Mouse (Mus musculus) stomach, embryonic 15.5 days (tissue): Measurements from ENCODE around the gene Mff. TPM values are rescaled to one million over a fixed set of nuclear protein-coding genes. Genes with fewer than 3 reads are reported as not detected.

Experiments used
- ATAC-seq: fragments of 200-750 bp; cut with Nextera tagmentation; 2 replicates; pipeline ENCODE4 v1.8.0; 2017; ENCODE audit warnings: low read depth, moderate number of reproducible peaks, moderate TSS enrichment; ENCODE audit not compliant: insufficient read depth, low FRiP score
- H3K27ac ChIP-seq: fragments of 300-500 bp; sonication (generic); 2 replicates; pipeline ENCODE4 v1.5.1; 2015; ENCODE audit warnings: mild to moderate bottlenecking, inconsistent platforms
- H3K27me3 ChIP-seq: fragments of 300-500 bp; sonication (generic); replicated peaks from 2 replicates; pipeline ENCODE4 v1.6.1; 2015; ENCODE audit warnings: inconsistent platforms
- H3K36me3 ChIP-seq: fragments of 300-500 bp; sonication (generic); 2 replicates; pipeline ENCODE4 v1.6.1; 2015; ENCODE audit warnings: inconsistent platforms
- H3K4me1 ChIP-seq: fragments of 300-500 bp; sonication (generic); 2 replicates; pipeline ENCODE4 v1.6.1; 2015; ENCODE audit warnings: inconsistent platforms
- H3K4me2 ChIP-seq: fragments of 300-500 bp; sonication (generic); 2 replicates; pipeline ENCODE4 v1.6.1; 2015; ENCODE audit warnings: mild to moderate bottlenecking, inconsistent platforms
- H3K4me3 ChIP-seq: fragments of 300-500 bp; sonication (generic); replicated peaks from 2 replicates; pipeline ENCODE4 v1.5.1; 2015; ENCODE audit warnings: inconsistent platforms
- H3K9ac ChIP-seq: fragments of 300-500 bp; sonication (generic); 2 replicates; pipeline ENCODE4 v1.6.1; 2015; ENCODE audit warnings: inconsistent platforms
- H3K9me3 ChIP-seq: fragments of 300-500 bp; sonication (generic); 2 replicates; pipeline ENCODE4 v1.6.1; 2016; ENCODE audit warnings: inconsistent platforms
- whole genome bisulfite sequencing: fragments of 180-500 bp; shearing (Covaris S2); methylation state at CpG from one replicate; pipeline ENCODE4 v1.1.7; 2015; 5-methylcytosine and 5-hydroxymethylcytosine counted together
- polyA plus RNA-seq: library from polyadenylated mRNA; unstranded; fragments of >200 nt; fragmentation: Nextera tagmentation; extraction: Ambion mirVana; gene quantifications from 2 replicates; pipeline ENCODE4 v1.2.1, GENCODE M21; 2015

The Mff gene
- 175 and 178 TPM in 2 replicates for polyA plus RNA-seq

DNA sequence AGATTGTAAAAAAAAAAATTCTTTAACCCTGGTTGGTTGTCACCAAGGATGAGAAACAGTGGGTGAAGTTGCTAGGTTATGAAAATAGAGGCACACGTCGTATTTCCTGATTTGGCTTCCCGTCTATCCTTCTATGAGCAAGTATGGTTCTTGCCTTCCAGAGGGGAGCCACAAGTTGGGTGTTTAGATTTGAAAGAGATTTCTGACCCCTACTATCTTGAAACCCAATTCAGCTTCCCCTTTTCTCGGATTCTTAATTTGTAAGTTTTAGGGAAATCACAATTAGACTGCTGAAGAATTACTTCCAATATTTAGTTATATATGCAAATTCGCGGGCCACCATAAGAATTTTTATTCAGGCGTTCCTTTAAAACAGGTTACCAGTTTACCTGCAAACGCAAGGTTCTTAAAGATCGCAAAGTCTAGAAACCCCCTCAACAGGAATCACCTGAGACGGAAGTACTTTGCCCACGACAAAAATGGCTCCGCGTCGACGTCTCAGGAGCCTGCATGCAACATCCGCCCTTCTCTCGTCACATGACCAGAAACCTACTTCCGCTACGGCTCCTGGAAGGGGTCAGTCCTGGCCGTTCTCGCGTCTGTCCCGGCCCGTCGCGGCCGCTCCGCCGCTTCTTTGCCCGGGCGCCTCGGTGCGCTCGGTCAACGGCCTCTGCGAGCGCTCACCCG is at the start of gene Mff:
TSS of gene Mff (plus strand) at position 552 of the 687 bp plus-strand sequence.
- H3K4me1 ChIP-seq = peaks cover 10% of the 10 kb centered on the region; the same call in 1 of the 2 replicates
- H3K4me2 ChIP-seq = peak within 1 kb of the TSS; percentile 87
- peak within 1 kb of the TSS; percentile 98 for H3K9ac ChIP-seq
- peak within 1 kb of the TSS; percentile 78; the same call in 1 of the 2 replicates for H3K27ac ChIP-seq
- H3K27me3 ChIP-seq = peaks cover 3% of the 10 kb centered on the region; the same call in 1 of the 2 replicates
- peak within 1 kb of the TSS; percentile 93 for H3K4me3 ChIP-seq
- ATAC-seq = peak; percentile 99
- peaks cover 4% of the 10 kb centered on the region; the same call in 1 of the 2 replicates for H3K36me3 ChIP-seq
- WGBS = 9% methylated on average over 38 of the region's 38 CpGs
- H3K9me3 ChIP-seq = no peaks in the 10 kb centered on the region

- H3K27me3 ChIP-seq = no peaks in the 10 kb centered on the region
- H3K9ac ChIP-seq = no peak overlapping the region
- 74% methylated on average over 5 of the region's 5 CpGs for WGBS
- no peak for ATAC-seq
- H3K4me2 ChIP-seq = no peak overlapping the region
- H3K36me3 ChIP-seq = no peaks in the 10 kb centered on the region
- H3K4me3 ChIP-seq = no peak overlapping the region
- H3K9me3 ChIP-seq = no peaks in the 10 kb centered on the region
- no peaks in the 10 kb centered on the region for H3K4me1 ChIP-seq
- H3K27ac ChIP-seq = no peak overlapping the region
Observed at GRCm38 (mm10) chr1:82686328-82686727, 38.4 kb upstream of the Mff start.

DNA sequence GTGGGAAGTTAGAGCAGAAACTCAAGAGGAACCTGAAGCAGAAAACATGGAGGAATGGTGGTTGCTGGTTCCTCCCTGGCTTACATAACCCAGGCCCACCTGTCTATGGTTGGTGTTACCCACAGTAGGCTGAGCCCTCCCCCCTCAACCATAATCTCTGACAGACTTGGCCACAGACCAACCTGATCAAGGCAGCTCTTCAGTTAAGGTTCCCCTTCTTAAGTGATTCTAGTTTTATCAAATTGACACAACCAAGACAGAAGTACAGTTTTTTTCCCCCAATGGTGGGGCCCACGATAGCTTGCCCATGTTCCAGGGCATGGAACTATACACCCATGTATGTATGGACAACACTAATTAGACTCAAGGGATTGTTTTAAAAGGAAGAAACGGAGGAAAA is 37.8 kb upstream of the Mff start:
- H3K4me3 ChIP-seq = no peak overlapping the region
- H3K27ac ChIP-seq = no peak overlapping the region
- H3K4me1 ChIP-seq = no peaks in the 10 kb centered on the region
- no peaks in the 10 kb centered on the region for H3K27me3 ChIP-seq
- 79% methylated on average over 2 of the region's 2 CpGs for WGBS
- no peaks in the 10 kb centered on the region for H3K36me3 ChIP-seq
- H3K9me3 ChIP-seq = no peaks in the 10 kb centered on the region
- no peak overlapping the region for H3K4me2 ChIP-seq
- no peak overlapping the region for H3K9ac ChIP-seq
- no peak for ATAC-seq

DNA sequence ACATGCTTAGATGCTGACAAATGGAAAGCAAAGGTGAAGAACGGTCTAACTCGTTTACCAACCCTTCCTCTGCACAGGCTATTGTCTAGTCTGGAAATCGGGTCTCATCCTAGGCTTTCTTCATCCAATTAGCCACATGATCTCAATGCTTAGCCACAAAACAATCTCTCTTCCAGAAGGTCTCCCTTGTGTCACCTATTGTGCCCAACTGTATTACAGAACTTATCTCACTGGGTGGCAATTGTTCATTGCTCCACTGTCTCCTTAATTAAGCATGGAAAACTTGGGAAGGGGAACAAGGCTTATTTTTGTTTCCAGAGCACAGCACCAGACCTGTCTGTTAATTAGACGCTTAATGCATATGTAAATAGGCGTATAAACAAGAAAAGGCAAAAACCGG is 36.8 kb upstream of the Mff start:
- H3K27me3 ChIP-seq = no peaks in the 10 kb centered on the region
- H3K9ac ChIP-seq = no peak overlapping the region
- no peaks in the 10 kb centered on the region for H3K9me3 ChIP-seq
- H3K27ac ChIP-seq = no peak overlapping the region
- no peak overlapping the region for H3K4me3 ChIP-seq
- 80% methylated on average over 6 of the region's 6 CpGs for WGBS
- no peak for ATAC-seq
- no peak overlapping the region for H3K4me2 ChIP-seq
- no peaks in the 10 kb centered on the region for H3K4me1 ChIP-seq
- no peaks in the 10 kb centered on the region for H3K36me3 ChIP-seq

GRCm38 (mm10) chr1:82695915-82696314 is 28.8 kb upstream of the Mff start:
- Histone ChIP-seq H3K27ac (no peak overlapping the region), H3K9me3 (no peaks in the 10 kb centered on the region), H3K27me3 (no peaks in the 10 kb centered on the region), H3K4me1 (no peaks in the 10 kb centered on the region), H3K4me2 (no peak overlapping the region), H3K4me3 (no peak overlapping the region), H3K9ac (no peak overlapping the region), H3K36me3 (no peaks in the 10 kb centered on the region)
- ATAC-seq = no peak
- WGBS = 52% methylated on average over 3 of the region's 3 CpGs

DNA sequence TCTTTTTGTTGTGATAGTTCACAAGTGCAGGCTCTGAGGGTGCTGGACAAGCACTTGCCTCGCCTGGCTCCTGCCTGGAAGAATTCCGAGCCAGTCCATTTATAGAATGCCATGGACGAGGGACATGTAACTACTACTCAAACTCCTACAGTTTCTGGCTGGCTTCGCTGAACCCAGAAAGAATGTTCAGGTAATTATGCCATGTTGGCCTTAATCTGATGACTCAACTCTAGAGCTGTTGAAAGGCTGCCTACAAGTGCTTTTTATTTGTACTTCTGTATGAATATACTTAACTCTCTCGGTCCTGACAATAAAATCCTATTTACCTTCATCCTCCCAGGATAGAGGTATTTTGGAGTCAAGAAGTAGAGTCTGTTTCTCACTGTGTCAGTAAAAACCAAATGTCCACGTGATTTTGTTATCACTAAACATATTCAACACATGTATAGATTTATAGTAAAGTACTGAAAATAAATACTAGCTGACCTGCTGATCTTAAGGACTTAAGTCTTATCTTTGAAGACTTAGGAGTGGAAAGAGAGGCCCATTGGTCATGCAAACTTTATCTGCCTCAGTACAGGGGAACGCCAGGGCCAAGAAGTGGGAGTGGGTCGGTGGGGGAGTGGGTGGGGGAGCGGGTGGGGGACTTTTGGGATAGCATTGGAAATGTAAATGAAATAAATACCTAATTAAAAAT is 6.7 kb upstream of the Mff start:
- no peak overlapping the region for H3K4me3 ChIP-seq
- H3K9me3 ChIP-seq = no peaks in the 10 kb centered on the region
- H3K36me3 ChIP-seq = no peaks in the 10 kb centered on the region
- H3K27ac ChIP-seq = 0 out of 2 replicates have a peak overlapping the region, but pooled peaks have one; percentile 11
- 56% methylated on average over 9 of the region's 9 CpGs for WGBS
- no peak for ATAC-seq
- H3K4me1 ChIP-seq = no peaks in the 10 kb centered on the region
- no peak overlapping the region for H3K4me2 ChIP-seq
- peaks cover 3% of the 10 kb centered on the region; the same call in 1 of the 2 replicates for H3K27me3 ChIP-seq
- H3K9ac ChIP-seq = no peak overlapping the region

DNA sequence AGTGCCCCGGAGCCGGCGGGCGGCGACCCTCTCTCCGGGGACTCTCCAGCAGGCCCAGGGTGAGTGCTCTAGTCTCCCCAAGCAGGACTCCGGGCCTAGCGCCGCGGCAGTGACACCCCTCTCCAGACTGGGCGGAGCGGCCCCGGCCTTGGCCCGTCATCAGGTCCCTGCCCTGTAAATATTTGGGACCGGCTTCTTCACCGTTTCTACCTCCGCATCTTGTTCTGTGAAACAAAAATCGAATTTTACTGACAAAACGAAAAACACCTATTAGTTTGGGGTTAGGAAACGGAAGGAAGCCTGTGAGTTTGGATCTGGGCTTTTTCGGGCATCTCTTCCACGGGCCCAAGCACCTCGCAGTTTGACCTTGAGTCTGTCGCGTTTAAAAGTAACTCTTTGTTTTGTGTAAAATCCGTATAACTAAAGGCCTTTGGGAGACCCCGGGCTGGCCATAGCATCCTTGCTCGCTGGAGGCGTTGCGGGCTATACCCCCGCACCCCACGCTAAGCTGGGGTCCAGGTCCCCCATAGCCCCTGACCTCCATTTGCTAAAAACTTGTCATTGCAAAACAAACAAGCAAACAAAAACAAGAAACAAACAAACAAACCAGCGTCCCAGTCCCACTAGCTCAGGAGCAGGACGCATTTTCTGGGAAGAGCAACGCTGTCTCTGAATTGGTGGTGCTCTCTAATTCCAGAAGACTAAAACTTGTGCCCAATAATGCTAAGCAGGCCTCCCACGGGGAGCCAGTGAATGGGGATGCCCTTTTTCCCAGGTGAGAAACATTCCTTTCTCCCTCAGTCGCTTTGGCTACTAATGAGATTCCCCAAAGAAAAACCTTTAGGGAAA is 560 bp downstream of the Mff start:
- 1% methylated on average over 37 of the region's 37 CpGs for WGBS
- peak overlapping the region; percentile 78; the same call in 1 of the 2 replicates for H3K27ac ChIP-seq
- H3K9ac ChIP-seq = peak overlapping the region; percentile 98
- H3K4me2 ChIP-seq = peak overlapping the region; percentile 87
- peaks cover 9% of the 10 kb centered on the region for H3K36me3 ChIP-seq
- H3K4me1 ChIP-seq = peaks cover 10% of the 10 kb centered on the region; the same call in 1 of the 2 replicates
- H3K27me3 ChIP-seq = peaks cover 3% of the 10 kb centered on the region; the same call in 1 of the 2 replicates
- no peaks in the 10 kb centered on the region for H3K9me3 ChIP-seq
- ATAC-seq = peak; percentile 96
- H3K4me3 ChIP-seq = peak overlapping the region; percentile 93

GRCm38 (mm10) chr1:82725875-82726185 is 1.1 kb downstream of the Mff start:
- Histone ChIP-seq H3K27me3 (peaks cover 3% of the 10 kb centered on the region; the same call in 1 of the 2 replicates), H3K36me3 (peaks cover 11% of the 10 kb centered on the region), H3K9me3 (no peaks in the 10 kb centered on the region), H3K4me3 (peak overlapping the region; percentile 93), H3K9ac (peak overlapping the region; percentile 98; the same call in 1 of the 2 replicates), H3K4me1 (peaks cover 10% of the 10 kb centered on the region; the same call in 1 of the 2 replicates), H3K4me2 (peak overlapping the region; percentile 87), H3K27ac (no peak overlapping the region)
- no peak for ATAC-seq
- WGBS = 52% methylated on average over 4 of the region's 4 CpGs

DNA sequence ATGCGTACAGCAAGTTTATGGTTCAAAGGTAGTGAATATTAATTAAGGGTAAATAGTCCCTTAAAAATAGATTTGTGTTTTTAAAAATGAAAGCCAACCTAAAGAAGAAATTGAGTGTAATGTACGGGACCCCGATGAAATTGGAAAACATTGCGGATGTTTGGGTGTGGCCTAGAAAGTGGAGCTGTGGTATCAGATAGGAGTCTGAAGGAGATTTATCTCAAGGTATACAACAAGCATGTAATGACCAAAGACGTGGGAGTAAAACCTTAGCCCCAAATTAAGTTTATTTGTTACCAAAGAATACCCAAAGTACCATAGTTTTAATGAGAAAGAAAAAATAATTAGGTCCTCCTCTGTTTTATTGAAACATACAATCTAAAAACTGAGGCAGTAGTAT is 1.8 kb downstream of the Mff start:
- Histone ChIP-seq H3K9me3 (no peaks in the 10 kb centered on the region), H3K4me3 (no peak overlapping the region), H3K27ac (no peak overlapping the region), H3K27me3 (peaks cover 3% of the 10 kb centered on the region; the same call in 1 of the 2 replicates), H3K9ac (no peak overlapping the region), H3K4me1 (peaks cover 10% of the 10 kb centered on the region; the same call in 1 of the 2 replicates), H3K4me2 (no peak overlapping the region), H3K36me3 (peaks cover 17% of the 10 kb centered on the region)
- no peak for ATAC-seq
- WGBS = 82% methylated on average over 5 of the region's 5 CpGs

GRCm38 (mm10) chr1:82733357-82733756 is 8.7 kb downstream of the Mff start:
- H3K27ac ChIP-seq = no peak overlapping the region
- no peaks in the 10 kb centered on the region for H3K9me3 ChIP-seq
- H3K9ac ChIP-seq = no peak overlapping the region
- H3K4me3 ChIP-seq = no peak overlapping the region
- H3K36me3 ChIP-seq = peaks cover 32% of the 10 kb centered on the region
- no peaks in the 10 kb centered on the region for H3K4me1 ChIP-seq
- no peaks in the 10 kb centered on the region for H3K27me3 ChIP-seq
- no peak overlapping the region for H3K4me2 ChIP-seq
- 85% methylated on average over 1 of the region's 1 CpGs for WGBS
- ATAC-seq = no peak

DNA sequence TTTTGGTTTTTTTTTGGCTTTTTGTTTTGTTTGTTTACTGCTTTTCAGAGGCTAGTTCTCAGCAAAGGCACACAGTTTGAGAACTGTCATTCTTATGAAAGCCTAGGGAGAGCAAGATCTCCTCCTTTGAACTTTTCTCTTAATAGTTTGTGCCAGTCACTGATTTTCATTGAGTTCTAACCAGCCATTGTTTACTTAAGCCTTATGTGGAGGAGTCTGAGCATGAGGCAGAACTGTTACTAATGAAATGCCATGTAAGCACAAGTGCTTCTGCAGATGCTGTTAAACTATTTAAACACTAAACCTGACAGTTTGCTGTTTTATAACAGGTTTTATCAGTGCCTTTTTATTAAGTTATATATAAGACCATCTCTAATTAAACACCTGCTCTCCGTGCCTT is 13.4 kb downstream of the Mff start:
- Histone ChIP-seq H3K9ac (no peak overlapping the region), H3K27ac (no peak overlapping the region), H3K4me1 (no peaks in the 10 kb centered on the region), H3K9me3 (no peaks in the 10 kb centered on the region), H3K4me2 (no peak overlapping the region), H3K4me3 (no peak overlapping the region), H3K27me3 (no peaks in the 10 kb centered on the region), H3K36me3 (0 out of 2 replicates have a peak, but pooled peaks cover 7% of the 10 kb centered on the region)
- no peak for ATAC-seq
- 67% methylated on average over 1 of the region's 1 CpGs for WGBS
